Mouse (Mus musculus): Measurements from ENCODE around the gene Notch1.

The Notch1 gene

DNA sequence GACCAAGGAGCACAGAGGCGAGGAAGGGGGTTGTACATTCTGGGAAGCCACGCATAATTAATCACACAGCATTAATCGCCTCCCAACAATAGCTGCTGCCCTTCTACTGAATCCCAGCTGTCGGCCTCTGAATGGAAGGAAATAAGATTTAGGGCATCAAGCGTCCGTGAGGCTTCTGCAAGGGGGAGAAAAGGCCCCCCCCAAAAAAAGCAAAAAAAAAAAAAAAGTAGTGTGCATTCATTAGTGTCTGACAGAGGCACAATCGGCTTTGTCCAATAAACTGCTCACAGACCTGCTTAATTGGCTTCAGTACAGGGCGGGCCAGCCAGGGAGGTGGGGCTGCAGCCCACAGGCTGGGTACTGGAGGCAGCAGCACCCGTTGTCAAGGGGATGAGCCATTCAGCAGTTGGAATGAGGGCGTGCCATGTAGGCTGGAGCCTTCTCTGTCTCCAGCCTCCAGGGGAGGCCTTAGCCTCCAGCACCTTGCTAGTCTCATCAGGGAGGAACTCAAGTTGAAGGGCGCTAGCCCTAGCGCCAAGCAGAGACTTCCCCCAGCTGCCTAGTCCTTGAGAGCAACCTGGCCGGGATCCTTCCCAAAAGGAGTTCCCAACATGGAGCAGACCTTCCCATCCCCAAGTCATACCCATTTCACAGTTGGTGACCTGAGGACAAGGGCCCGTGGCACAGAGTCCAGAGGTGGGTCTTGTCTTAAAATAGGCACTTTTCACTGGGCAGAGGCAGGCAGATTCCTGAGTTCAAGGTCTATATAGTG, 15.7 kb downstream of the Notch1 start:
- in situ Hi-C loops (cut with MboI, MseI): no loop called here

DNA sequence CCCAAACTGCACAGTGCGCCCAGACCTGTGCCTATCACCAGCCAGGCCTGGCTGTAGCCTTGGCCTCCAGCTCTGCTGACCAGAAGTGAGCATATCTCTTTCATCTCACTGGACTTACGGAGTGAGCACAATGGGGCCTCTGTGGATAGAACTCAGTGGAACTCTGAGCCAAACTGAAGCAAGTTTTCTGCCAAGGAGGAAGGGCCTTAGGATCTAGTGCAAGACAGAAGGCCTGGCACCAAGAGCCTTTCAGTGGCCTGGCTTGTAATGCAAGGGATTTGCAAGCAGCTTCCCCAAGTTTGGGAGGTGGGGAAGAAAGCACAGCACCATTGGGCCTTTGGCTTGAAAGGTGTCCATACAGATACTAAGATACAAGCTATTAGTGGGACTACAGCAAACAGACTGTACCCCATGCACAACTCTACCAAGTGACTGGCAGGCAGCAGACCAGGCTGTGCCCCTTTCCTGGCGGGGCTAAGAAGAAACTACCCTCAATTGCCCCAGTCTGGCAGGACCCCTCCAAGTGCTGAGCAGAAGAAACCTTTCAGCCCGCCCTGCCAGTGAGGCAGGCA, 16.4 kb downstream of the Notch1 start:
- in situ Hi-C loops (cut with MboI, MseI): no loop called here

GRCm38 (mm10) chr2:26498694-26499093, 17.8 kb downstream of the Notch1 start:
- in situ Hi-C loops (cut with MboI, MseI): no loop called here

- in situ Hi-C loops (cut with MboI, MseI): no loop called here
These were observed 18.5 kb downstream of the Notch1 start for GRCm38 (mm10) chr2:26497861-26498533.

- in situ Hi-C loops (cut with MboI, MseI): no loop called here
These were observed 20.0 kb downstream of the Notch1 start for GRCm38 (mm10) chr2:26496451-26496850.

DNA sequence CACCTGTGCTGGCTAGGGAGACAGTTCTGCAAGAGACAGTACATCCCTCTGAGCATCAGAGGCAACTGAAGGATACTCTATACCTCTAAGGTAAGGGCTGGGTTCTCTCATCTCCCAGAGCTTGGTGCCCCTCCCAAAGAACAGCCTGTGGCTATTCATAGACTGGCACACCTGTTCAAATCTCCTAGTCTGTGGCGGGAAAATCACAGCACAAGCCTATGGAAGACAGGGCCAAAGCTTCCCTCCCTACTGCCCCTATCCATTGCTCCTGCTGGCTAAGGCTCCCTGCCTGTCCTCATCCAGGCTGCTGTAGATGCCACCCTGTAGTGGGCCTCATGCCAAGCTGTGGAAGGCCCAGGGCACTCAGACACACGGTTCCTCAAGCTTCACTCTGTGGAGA, 20.8 kb downstream of the Notch1 start:
- in situ Hi-C loops (cut with MboI, MseI): no loop called here

DNA sequence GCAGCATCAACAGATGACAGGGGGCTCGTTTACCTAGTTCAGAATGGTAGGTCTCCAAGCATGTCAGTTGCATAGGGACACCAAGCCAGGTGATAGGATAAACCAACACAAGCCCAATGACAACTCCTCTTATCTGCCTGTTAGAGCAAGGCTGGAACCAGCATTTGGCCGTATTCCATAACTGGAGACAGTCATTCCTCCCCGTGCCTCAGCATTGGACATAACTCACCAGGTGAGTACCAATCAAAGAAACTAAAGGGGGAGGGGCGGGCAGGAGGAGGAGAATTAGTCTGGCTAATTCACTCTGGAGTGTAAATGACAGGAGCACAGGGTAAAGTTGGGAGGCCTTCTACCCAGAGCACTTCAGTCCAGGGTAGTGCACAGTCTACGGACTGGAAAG, 21.5 kb downstream of the Notch1 start:
- in situ Hi-C loops (cut with MboI, MseI): loop anchor here (5.0 kb wide), 1 partner anchor 407 kb away; the partner anchor contains the start of gene Surf6

GRCm38 (mm10) chr2:26494396-26494795, 22.1 kb downstream of the Notch1 start:
- in situ Hi-C loops (cut with MboI, MseI): loop anchor here (5.0 kb wide), 1 partner anchor 408 kb away; the partner anchor contains the start of gene Surf6

- in situ Hi-C loops (cut with MboI, MseI): loop anchor here (5.0 kb wide), 1 partner anchor 409 kb away; the partner anchor contains the start of gene Surf6
These were observed 23.3 kb downstream of the Notch1 start for GRCm38 (mm10) chr2:26493021-26493781.

GRCm38 (mm10) chr2:26490760-26491301, 25.6 kb downstream of the Notch1 start:
- in situ Hi-C loops (cut with MboI, MseI): loop anchor here (5.0 kb wide), 1 partner anchor 411 kb away; the partner anchor contains the start of gene Surf6

DNA sequence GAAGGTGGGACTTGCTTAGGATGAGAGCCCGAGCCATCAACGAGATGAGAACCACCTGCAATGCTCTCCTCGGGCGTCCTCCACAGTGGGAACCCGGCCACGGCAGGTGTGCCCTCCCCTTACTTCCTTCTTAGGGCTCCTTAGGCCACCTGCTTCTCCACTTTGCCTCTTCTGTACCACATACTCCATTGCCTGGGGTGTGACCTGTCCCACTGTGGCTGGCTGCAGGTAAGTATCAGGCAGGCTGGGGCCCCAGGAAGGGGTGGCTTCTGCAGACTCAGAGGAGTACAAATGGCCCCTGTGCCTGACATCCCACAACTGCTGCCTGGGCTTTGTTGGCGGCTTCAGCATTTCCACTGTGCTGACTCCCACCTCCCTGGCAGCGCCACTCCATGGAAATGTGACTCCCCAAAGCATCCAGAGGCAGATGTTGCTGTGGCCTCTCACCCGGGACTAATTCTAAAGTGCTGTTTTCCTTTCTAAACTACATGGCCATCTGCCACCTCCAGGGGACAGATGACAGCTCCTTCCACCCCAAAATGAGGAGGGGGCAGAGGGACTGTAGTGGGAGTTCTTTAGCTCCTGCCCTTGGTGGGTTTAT, 27.8 kb downstream of the Notch1 start:
- in situ Hi-C loops (cut with MboI, MseI): no loop called here

- in situ Hi-C loops (cut with MboI, MseI): no loop called here
These were observed 29.0 kb downstream of the Notch1 start for GRCm38 (mm10) chr2:26487322-26488021.

GRCm38 (mm10) chr2:26486835-26487321, 29.6 kb downstream of the Notch1 start:
- in situ Hi-C loops (cut with MboI, MseI): no loop called here

GRCm38 (mm10) chr2:26486264-26486810, 30.1 kb downstream of the Notch1 start:
- in situ Hi-C loops (cut with MboI, MseI): no loop called here

DNA sequence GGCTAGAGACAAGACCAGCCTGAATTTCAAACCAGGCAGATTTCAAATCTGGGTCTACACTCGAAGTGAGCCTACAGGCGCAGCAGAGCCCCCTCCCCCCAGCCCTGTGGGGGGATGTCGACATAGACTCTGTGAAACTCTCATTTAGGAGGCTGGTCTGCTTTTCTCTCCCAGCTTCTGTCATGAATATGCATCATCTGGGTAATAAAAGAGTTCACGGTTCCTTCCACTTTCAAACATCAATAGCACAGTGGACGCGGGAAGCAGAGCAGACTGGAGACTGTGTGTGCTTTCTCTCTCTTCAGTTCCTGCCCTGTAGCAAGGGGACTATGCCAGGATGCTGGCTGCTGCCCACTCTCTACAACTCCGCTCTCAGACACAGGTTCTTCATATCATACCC, 30.8 kb downstream of the Notch1 start:
- in situ Hi-C loops (cut with MboI, MseI): no loop called here

GRCm38 (mm10) chr2:26485278-26485677, 31.2 kb downstream of the Notch1 start:
- in situ Hi-C loops (cut with MboI, MseI): no loop called here

DNA sequence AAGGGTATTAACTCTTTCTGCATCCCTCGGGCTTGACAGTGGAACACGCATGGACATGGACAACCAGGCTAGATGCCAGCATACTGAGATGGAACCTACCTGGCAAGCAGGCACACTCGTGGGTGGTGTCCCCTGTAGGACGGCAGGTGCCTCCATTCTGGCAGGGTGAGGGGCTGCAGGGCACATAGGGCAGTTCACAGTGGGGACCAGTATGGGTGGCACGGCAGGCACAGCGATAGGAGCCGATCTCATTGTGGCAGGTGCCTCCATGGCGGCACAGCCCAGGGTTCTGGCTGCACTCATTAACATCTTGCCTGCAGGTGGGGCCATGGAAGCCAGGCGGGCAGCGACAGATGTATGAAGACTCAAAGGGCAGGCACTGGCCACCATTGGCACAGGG, 32.3 kb downstream of the Notch1 start:
- in situ Hi-C loops (cut with MboI, MseI): no loop called here

DNA sequence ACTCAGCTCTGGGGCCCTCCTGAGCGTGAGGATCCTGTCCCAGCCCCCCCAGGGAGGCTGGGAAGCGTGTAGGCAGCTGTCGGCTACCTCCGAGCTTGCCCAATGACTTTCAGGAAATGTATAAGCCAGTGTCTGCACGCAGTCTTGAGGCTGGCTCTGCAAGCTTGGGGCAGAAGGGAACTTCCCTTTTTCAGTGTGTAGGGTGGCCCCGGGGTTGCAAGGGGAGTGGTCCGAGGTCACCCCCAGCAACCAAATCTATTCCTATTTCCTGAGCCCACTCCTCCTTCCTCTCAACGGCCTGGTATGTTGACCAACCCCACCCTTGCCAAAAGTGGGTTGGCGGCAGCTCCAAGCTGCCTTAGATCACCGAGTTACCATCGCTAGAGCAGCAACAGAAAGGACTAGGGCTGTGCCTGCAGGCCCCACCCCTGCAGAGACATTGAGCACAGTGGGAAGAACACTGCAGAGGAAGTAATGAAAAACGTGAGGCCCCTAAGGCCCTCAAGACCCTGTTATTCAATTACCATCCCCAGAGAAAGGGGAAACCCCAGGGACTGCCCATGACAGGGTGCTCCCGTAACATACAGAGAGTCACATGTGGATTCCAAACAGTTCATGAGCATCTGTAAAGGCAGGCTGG, 33.1 kb downstream of the Notch1 start:
- in situ Hi-C loops (cut with MboI, MseI): no loop called here

GRCm38 (mm10) chr2:26482824-26483223, 33.6 kb downstream of the Notch1 start:
- in situ Hi-C loops (cut with MboI, MseI): no loop called here

Measured in T-helper 1 cell (primary cell).